Mouse (Mus musculus) stomach, embryonic 15.5 days (tissue): ENCODE data around the gene Lsm7. TPM values are rescaled to one million over a fixed set of nuclear protein-coding genes. Genes with fewer than 3 reads are reported as not detected.
A peak's percentile ranks its signal among the peaks of the same experiment; 100 is the strongest.

Source experiments
- ATAC-seq: fragments of 200-750 bp; cut with Nextera tagmentation; 2 replicates; pipeline ENCODE4 v1.8.0; 2017; ENCODE audit warnings: low read depth, moderate number of reproducible peaks, moderate TSS enrichment; ENCODE audit not compliant: insufficient read depth, low FRiP score
- H3K27ac ChIP-seq: fragments of 300-500 bp; sonication (generic); 2 replicates; pipeline ENCODE4 v1.5.1; 2015; ENCODE audit warnings: mild to moderate bottlenecking, inconsistent platforms
- H3K27me3 ChIP-seq: fragments of 300-500 bp; sonication (generic); replicated peaks from 2 replicates; pipeline ENCODE4 v1.6.1; 2015; ENCODE audit warnings: inconsistent platforms
- H3K36me3 ChIP-seq: fragments of 300-500 bp; sonication (generic); 2 replicates; pipeline ENCODE4 v1.6.1; 2015; ENCODE audit warnings: inconsistent platforms
- H3K4me1 ChIP-seq: fragments of 300-500 bp; sonication (generic); 2 replicates; pipeline ENCODE4 v1.6.1; 2015; ENCODE audit warnings: inconsistent platforms
- H3K4me2 ChIP-seq: fragments of 300-500 bp; sonication (generic); 2 replicates; pipeline ENCODE4 v1.6.1; 2015; ENCODE audit warnings: mild to moderate bottlenecking, inconsistent platforms
- H3K4me3 ChIP-seq: fragments of 300-500 bp; sonication (generic); replicated peaks from 2 replicates; pipeline ENCODE4 v1.5.1; 2015; ENCODE audit warnings: inconsistent platforms
- H3K9ac ChIP-seq: fragments of 300-500 bp; sonication (generic); 2 replicates; pipeline ENCODE4 v1.6.1; 2015; ENCODE audit warnings: inconsistent platforms
- H3K9me3 ChIP-seq: fragments of 300-500 bp; sonication (generic); 2 replicates; pipeline ENCODE4 v1.6.1; 2016; ENCODE audit warnings: inconsistent platforms
- WGBS: fragments of 180-500 bp; shearing (Covaris S2); methylation state at CpG from one replicate; pipeline ENCODE4 v1.1.7; 2015; 5-methylcytosine and 5-hydroxymethylcytosine counted together
- microRNA counts: library from miRNA; unstranded; fragments of <30 nt; microRNA quantifications from one replicate; lab custom pipeline; 2016
- microRNA-seq: library from miRNA; unstranded; fragments of <30 nt; microRNA quantifications from one replicate; pipeline ENCODE4, GENCODE M21; 2016
- polyA plus RNA-seq: library from polyadenylated mRNA; unstranded; fragments of >200 nt; fragmentation: Nextera tagmentation; extraction: Ambion mirVana; gene quantifications from 2 replicates; pipeline ENCODE4 v1.2.1, GENCODE M21; 2015

Lsm7 gene
- polyA plus RNA-seq, 1 experiment from 2014 or later = 261 TPM

DNA sequence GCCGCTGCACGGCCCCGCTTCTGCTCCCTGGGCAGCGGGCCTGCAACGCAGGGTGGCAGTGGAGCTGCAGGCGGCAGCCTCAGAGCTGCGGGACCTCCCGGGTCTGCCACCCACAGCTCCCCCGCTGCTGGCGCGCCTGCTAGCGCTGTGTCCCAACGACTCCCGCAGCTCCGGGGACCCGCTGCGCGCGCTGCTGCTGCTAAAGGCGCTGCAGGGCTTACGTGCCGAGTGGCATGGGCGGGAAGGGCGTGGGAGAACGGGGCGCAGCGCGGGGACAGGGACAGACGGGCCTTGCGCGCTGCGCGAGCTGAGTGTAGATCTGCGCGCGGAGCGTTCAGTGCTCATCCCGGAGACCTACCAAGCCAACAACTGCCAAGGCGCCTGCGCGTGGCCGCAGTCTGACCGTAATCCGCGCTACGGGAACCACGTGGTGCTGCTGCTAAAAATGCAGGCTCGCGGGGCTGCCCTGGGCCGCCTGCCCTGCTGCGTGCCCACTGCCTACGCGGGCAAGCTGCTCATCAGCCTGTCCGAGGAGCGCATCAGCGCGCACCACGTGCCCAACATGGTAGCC, 47.9 kb downstream of the Lsm7 start:
- under 1% methylated on average over 53 of the region's 58 CpGs for WGBS
- Histone ChIP-seq H3K27ac (peak overlapping the region; percentile 78), H3K9ac (peak overlapping the region; percentile 43; the same call in 1 of the 2 replicates), H3K9me3 (no peaks in the 10 kb centered on the region), H3K4me3 (peak overlapping the region; percentile 46), H3K36me3 (peaks cover 30% of the 10 kb centered on the region), H3K4me2 (peak overlapping the region; percentile 92), H3K27me3 (peaks cover 22% of the 10 kb centered on the region; the same call in 1 of the 2 replicates), H3K4me1 (peaks cover 45% of the 10 kb centered on the region)
- peak; percentile 25 for ATAC-seq

- WGBS = 48% methylated on average over 34 of the region's 34 CpGs
- H3K4me2 ChIP-seq = peak overlapping the region; percentile 92
- H3K4me1 ChIP-seq = peaks cover 45% of the 10 kb centered on the region
- no peak for ATAC-seq
- H3K27me3 ChIP-seq = peaks cover 22% of the 10 kb centered on the region; the same call in 1 of the 2 replicates
- peak overlapping the region; percentile 78 for H3K27ac ChIP-seq
- peaks cover 36% of the 10 kb centered on the region for H3K36me3 ChIP-seq
- peak overlapping the region; percentile 46 for H3K4me3 ChIP-seq
- H3K9me3 ChIP-seq = no peaks in the 10 kb centered on the region
- H3K9ac ChIP-seq = peak overlapping the region; percentile 43; the same call in 1 of the 2 replicates
Measured at GRCm38 (mm10) chr10:80806341-80807056, 48.5 kb downstream of the Lsm7 start.

GRCm38 (mm10) chr10:80805925-80806324, 49.1 kb downstream of the Lsm7 start:
- no peaks in the 10 kb centered on the region for H3K9me3 ChIP-seq
- H3K4me3 ChIP-seq = no peak overlapping the region
- peaks cover 22% of the 10 kb centered on the region; the same call in 1 of the 2 replicates for H3K27me3 ChIP-seq
- ATAC-seq = peak; percentile 40; the same call in 1 of the 2 replicates
- WGBS = 18% methylated on average over 3 of the region's 3 CpGs
- no peak overlapping the region for H3K27ac ChIP-seq
- peaks cover 45% of the 10 kb centered on the region for H3K4me1 ChIP-seq
- no peak overlapping the region for H3K9ac ChIP-seq
- H3K36me3 ChIP-seq = peaks cover 42% of the 10 kb centered on the region
- peak overlapping the region; percentile 92; the same call in 1 of the 2 replicates for H3K4me2 ChIP-seq

DNA sequence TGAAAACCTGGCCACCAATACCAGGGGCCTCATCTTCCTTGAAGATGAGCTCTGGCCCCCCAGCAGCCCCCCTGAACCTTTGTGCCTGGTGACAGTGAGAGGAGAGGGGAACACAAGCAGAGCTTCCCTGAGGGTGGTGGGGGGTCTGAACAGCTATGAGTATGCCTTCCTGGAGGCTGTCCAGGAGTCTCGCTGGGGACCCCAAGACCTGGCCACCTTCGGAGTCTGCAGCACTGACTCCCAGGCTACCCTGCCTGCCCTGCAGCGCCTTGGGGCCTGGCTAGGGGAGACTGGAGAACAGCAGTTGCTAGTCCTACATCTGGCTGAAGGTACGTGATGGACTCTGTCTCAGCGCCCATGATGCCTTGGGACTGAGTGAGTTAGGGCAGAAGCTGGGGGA, 49.7 kb downstream of the Lsm7 start:
- ATAC-seq = no peak
- no peak overlapping the region for H3K27ac ChIP-seq
- H3K4me3 ChIP-seq = no peak overlapping the region
- H3K4me1 ChIP-seq = peaks cover 45% of the 10 kb centered on the region
- WGBS = 67% methylated on average over 5 of the region's 5 CpGs
- H3K36me3 ChIP-seq = peaks cover 42% of the 10 kb centered on the region
- H3K9me3 ChIP-seq = no peaks in the 10 kb centered on the region
- H3K27me3 ChIP-seq = peaks cover 18% of the 10 kb centered on the region; the same call in 1 of the 2 replicates
- H3K4me2 ChIP-seq = no peak overlapping the region
- H3K9ac ChIP-seq = no peak overlapping the region

- Histone ChIP-seq H3K4me2 (no peak within 1 kb of the TSS; the same call in 1 of the 2 replicates), H3K27me3 (peaks cover 15% of the 10 kb centered on the region; the same call in 1 of the 2 replicates), H3K27ac (no peak within 1 kb of the TSS), H3K9me3 (no peaks in the 10 kb centered on the region), H3K9ac (no peak within 1 kb of the TSS), H3K4me3 (no peak within 1 kb of the TSS), H3K4me1 (peaks cover 46% of the 10 kb centered on the region), H3K36me3 (peaks cover 42% of the 10 kb centered on the region)
- WGBS = 67% methylated on average over 6 of the region's 6 CpGs
- no peak for ATAC-seq
Measured at GRCm38 (mm10) chr10:80804916-80805315, 50.1 kb downstream of the Lsm7 start, which contains the start of gene Amh. Gene Amh, plus strand, starts transcription at chr10:80805243.

GRCm38 (mm10) chr10:80804340-80804739, 50.7 kb downstream of the Lsm7 start:
- peaks cover 14% of the 10 kb centered on the region; the same call in 1 of the 2 replicates for H3K27me3 ChIP-seq
- H3K27ac ChIP-seq = no peak overlapping the region
- no peak for ATAC-seq
- H3K9me3 ChIP-seq = no peaks in the 10 kb centered on the region
- H3K4me2 ChIP-seq = no peak overlapping the region
- peaks cover 42% of the 10 kb centered on the region for H3K36me3 ChIP-seq
- H3K4me3 ChIP-seq = no peak overlapping the region
- WGBS = 91% methylated on average over 2 of the region's 2 CpGs
- H3K4me1 ChIP-seq = peaks cover 49% of the 10 kb centered on the region
- H3K9ac ChIP-seq = no peak overlapping the region

- Histone ChIP-seq H3K9ac (no peak overlapping the region), H3K36me3 (peaks cover 42% of the 10 kb centered on the region), H3K27me3 (peaks cover 1% of the 10 kb centered on the region; the same call in 1 of the 2 replicates), H3K4me1 (peaks cover 35% of the 10 kb centered on the region), H3K4me2 (no peak overlapping the region), H3K4me3 (no peak overlapping the region), H3K9me3 (no peaks in the 10 kb centered on the region), H3K27ac (no peak overlapping the region)
- 78% methylated on average over 3 of the region's 3 CpGs for WGBS
- ATAC-seq = no peak
Measured at GRCm38 (mm10) chr10:80802996-80803395, 52.0 kb downstream of the Lsm7 start.

MicroRNA genes within 50 kb of the gene (microRNA counts, 519-probe panel; counts per million panel counts)
- not detected for microRNA mmu-miR-1982 (lab: Ali Mortazavi, UCI)

Small RNA genes within 50 kb of the gene (microRNA-seq; reads per million reads assigned to microRNA genes)
- 3.3 reads per million, percentile 13 among the genes with 10 or more reads in this experiment for gene Mir1982

Other genes with a start within 250 kb of the Lsm7 start
- gene Gm49322, start 249.2 kb downstream of the Lsm7 start, polyA plus RNA-seq = 3.9 TPM in 2 replicates
- gene Csnk1g2, start 232.4 kb downstream of the Lsm7 start, polyA plus RNA-seq = 134 and 148 TPM in 2 replicates
- gene Btbd2, start 198.1 kb downstream of the Lsm7 start, polyA plus RNA-seq = 70.1 and 72.2 TPM in 2 replicates
- gene Mknk2, start 177.1 kb downstream of the Lsm7 start, polyA plus RNA-seq = 83.9 and 86.3 TPM in 2 replicates
- gene Mob3a, start 153.2 kb downstream of the Lsm7 start, polyA plus RNA-seq = 46.2 and 47.5 TPM in 2 replicates
- gene Izumo4, start 153.0 kb downstream of the Lsm7 start, polyA plus RNA-seq = 27.1 and 32.0 TPM in 2 replicates
- 76.1 and 82.3 TPM in 2 replicates for gene Ap3d1, start 112.9 kb downstream of the Lsm7 start, polyA plus RNA-seq
- gene Dot1l, start 100.0 kb downstream of the Lsm7 start, polyA plus RNA-seq = 17.3 and 17.4 TPM in 2 replicates
- 52.6 and 62.0 TPM in 2 replicates for gene Sf3a2, start 57.0 kb downstream of the Lsm7 start, polyA plus RNA-seq
- 117 and 118 TPM in 2 replicates for gene Plekhj1, start 56.6 kb downstream of the Lsm7 start, polyA plus RNA-seq
- gene Amh, start 50.0 kb downstream of the Lsm7 start, polyA plus RNA-seq = not detected in 2 replicates
- 1.0 and 1.4 TPM in 2 replicates for gene Jsrp1, start 41.7 kb downstream of the Lsm7 start, polyA plus RNA-seq
- gene Oaz1, start 28.6 kb downstream of the Lsm7 start, polyA plus RNA-seq = 1,556 and 1,602 TPM in 2 replicates
- 0.24 TPM in 2 replicates for gene Lingo3, start 11.2 kb downstream of the Lsm7 start, polyA plus RNA-seq
- 37.1 and 41.9 TPM in 2 replicates for gene Sppl2b, start 66 bp upstream of the Lsm7 start, polyA plus RNA-seq
- gene Tmprss9, start 16.6 kb upstream of the Lsm7 start, polyA plus RNA-seq = 0.06 TPM in 1 of 2 replicates, not detected in the other
- gene Timm13, start 45.8 kb upstream of the Lsm7 start, polyA plus RNA-seq = 317 and 334 TPM in 2 replicates
- gene Lmnb2, start 63.0 kb upstream of the Lsm7 start, polyA plus RNA-seq = 38.1 and 46.1 TPM in 2 replicates
- 33.6 TPM in 2 replicates for gene Gadd45b, start 74.9 kb upstream of the Lsm7 start, polyA plus RNA-seq
- 4.8 and 4.9 TPM in 2 replicates for gene Gng7, start 159.7 kb upstream of the Lsm7 start, polyA plus RNA-seq
- 0.73 and 1.1 TPM in 2 replicates for gene Diras1, start 170.5 kb upstream of the Lsm7 start, polyA plus RNA-seq
- 17.7 and 17.9 TPM in 2 replicates for gene Slc39a3, start 182.2 kb upstream of the Lsm7 start, polyA plus RNA-seq
- gene Sgta, start 205.0 kb upstream of the Lsm7 start, polyA plus RNA-seq = 159 and 163 TPM in 2 replicates
- gene Thop1, start 214.8 kb upstream of the Lsm7 start, polyA plus RNA-seq = 56.9 and 57.9 TPM in 2 replicates
- 10.6 and 11.4 TPM in 2 replicates for gene Creb3l3, start 243.7 kb upstream of the Lsm7 start, polyA plus RNA-seq